Mouse (Mus musculus) erythroblast, embryonic 14.5 days (primary cell): ENCODE measurements around the gene Cttnbp2nl. TPM values are rescaled to one million over a fixed set of nuclear protein-coding genes. Genes with fewer than 3 reads are reported as not detected.

Source experiments
- H3K27me3 ChIP-seq: 2 replicates; pipeline ENCODE4 v1.6.1; 2012; ENCODE audit warnings: inconsistent platforms; ENCODE audit not compliant: control insufficient read depth
- H3K36me3 ChIP-seq: 2 replicates; pipeline ENCODE4 v1.6.1; 2012; ENCODE audit warnings: mild to moderate bottlenecking, inconsistent platforms; ENCODE audit not compliant: control insufficient read depth
- H3K4me1 ChIP-seq: 2 replicates; pipeline ENCODE4 v1.6.1; 2012; ENCODE audit warnings: inconsistent platforms; ENCODE audit not compliant: control insufficient read depth
- H3K4me3 ChIP-seq: replicated peaks from 2 replicates; pipeline ENCODE3; 2012; ENCODE audit warnings: moderate library complexity, mild to moderate bottlenecking, inconsistent platforms
- H3K9me3 ChIP-seq: 2 replicates; pipeline ENCODE4 v1.6.1; 2012; ENCODE audit warnings: low read length, inconsistent platforms, mixed read lengths; ENCODE audit not compliant: control insufficient read depth
- GATA1 ChIP-seq: IDR thresholded peaks from 2 replicates; pipeline ENCODE4 v1.6.1; 2012; ENCODE audit warnings: low read length, inconsistent platforms, mixed read lengths
- TAL1 ChIP-seq: IDR thresholded peaks from 3 replicates; pipeline ENCODE4 v1.6.1; 2012; ENCODE audit warnings: low read length, inconsistent platforms, mixed read lengths
- polyA plus RNA-seq: library from polyadenylated mRNA; stranded (reverse); fragments of >175 nt; gene quantifications from 2 replicates; pipeline ENCODE4 v1.2.3, GENCODE M21; 2012

Cttnbp2nl gene
- polyA plus RNA-seq, 1 experiment: 0.01 TPM

DNA sequence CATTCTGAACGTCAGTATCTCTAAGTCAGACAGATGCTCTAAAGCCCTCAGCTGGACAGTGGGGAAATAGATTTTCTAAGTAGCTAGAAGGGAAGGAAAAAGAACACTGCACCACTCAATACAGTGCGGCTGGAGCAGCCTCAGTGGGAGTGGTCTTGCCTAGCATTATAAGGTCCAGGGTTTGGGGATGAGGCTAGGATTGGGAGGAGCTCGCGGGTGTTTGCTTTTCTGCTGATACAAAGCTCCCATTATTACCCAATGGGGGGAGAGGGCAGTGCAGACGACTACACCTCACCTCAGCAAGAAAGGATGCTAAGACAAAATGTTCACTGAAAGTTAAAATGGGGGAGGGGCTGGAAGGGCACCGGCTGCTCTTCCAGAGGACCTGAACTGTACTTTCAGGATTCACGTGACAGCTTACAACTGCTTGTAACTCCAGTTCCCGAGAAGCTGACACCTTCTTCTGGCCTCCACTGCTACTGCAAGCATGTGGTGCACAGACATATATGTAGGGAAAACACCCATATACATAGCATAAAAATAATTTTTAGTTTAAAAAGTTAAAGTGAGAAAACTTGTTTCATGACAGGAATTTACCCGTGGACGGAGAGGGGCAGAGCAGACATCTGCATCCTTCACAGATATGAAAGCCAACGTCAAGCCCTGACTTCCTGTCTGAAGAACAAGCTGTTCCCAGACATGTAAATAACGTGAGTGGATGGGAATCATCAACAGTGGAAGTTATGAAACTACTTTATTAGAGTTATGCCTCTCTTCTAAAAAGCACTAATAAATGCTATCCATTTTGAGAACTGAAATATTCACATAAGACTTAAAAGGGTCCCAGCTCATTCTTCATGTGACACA is 32.9 kb downstream of the Cttnbp2nl start:
- Histone ChIP-seq H3K9me3 (no peaks in the 10 kb centered on the region), H3K27me3 (no peaks in the 10 kb centered on the region), H3K36me3 (no peaks in the 10 kb centered on the region), H3K4me3 (no peak overlapping the region), H3K4me1 (no peaks in the 10 kb centered on the region)
- no peak for TF ChIP-seq TAL1
- TF ChIP-seq GATA1: no peak

DNA sequence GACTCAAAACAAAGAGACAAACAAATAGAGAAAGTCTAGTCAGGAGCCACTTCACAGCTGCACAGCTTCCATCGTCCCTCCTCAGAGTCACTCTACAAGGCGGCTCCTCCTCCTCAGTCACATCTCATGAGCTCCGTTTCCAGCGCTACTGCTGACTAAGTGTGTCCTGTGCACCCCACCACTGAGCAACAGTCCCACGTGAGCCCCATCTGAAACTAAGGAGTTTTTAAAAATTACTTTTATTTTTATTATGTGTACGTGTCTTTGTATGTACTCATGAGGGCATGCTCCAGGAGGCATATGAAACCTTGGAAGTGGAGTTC is 34.2 kb downstream of the Cttnbp2nl start:
- Histone ChIP-seq H3K36me3 (no peaks in the 10 kb centered on the region), H3K4me1 (no peaks in the 10 kb centered on the region), H3K9me3 (no peaks in the 10 kb centered on the region), H3K4me3 (no peak overlapping the region), H3K27me3 (no peaks in the 10 kb centered on the region)
- TF ChIP-seq TAL1 (no peak), GATA1 (no peak)

DNA sequence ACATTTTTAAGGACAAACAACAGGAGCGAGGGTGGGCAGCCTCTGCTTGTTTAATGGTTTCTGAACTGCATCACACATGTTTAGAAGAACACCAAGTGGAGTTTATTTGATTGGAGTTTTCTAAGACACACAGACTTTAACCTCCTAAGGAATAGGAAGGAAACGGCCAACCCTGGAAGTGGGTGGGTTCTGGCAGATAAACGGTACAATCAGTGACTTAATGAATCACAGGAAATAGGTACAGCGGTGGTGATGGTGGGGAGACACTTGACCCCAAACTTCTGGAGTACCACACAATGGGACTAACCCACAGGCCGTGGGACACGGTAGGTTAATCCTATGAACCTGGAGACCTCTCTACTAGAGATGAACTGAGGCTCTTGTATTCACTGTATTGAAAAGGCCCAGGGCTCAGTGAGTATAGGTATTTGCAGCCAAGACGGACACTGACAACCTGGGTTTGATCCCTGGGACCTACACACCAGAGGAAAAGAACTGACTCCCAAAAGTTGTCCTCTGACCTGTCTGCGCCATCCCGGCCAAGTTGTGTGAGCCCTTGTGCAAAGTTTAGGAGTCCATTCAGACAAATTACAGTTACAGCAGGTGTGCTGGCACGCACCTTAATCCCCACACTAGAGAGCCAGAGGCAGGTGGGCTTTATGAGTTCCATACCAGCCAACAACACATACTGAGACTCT is 34.7 kb downstream of the Cttnbp2nl start:
- Histone ChIP-seq H3K4me3 (no peak overlapping the region), H3K4me1 (no peaks in the 10 kb centered on the region), H3K9me3 (no peaks in the 10 kb centered on the region), H3K27me3 (no peaks in the 10 kb centered on the region), H3K36me3 (no peaks in the 10 kb centered on the region)
- no peak for TF ChIP-seq TAL1
- no peak for TF ChIP-seq GATA1

DNA sequence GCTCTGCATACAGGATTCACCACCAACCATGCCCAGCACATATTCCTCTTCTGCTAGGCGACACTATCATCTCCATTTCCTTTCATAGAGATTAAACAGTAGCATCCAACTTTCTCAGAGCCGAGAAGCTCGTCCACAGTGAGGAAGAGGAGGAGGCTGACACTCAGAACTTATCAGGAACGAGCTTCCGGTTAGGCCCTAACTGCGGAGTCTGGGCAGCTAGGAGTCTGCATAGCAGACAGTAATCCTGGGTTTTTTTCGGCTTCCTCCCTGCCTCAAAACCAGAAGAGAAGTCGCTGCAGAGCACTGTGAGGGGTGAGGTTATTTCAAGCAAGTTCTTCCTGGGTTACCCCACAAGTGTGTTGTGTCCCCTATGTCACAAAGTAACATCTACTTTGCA is 35.6 kb downstream of the Cttnbp2nl start:
- no peaks in the 10 kb centered on the region for H3K27me3 ChIP-seq
- TF ChIP-seq TAL1 (no peak), GATA1 (no peak)
- H3K4me1 ChIP-seq: no peaks in the 10 kb centered on the region
- no peak overlapping the region for H3K4me3 ChIP-seq
- no peaks in the 10 kb centered on the region for H3K36me3 ChIP-seq
- H3K9me3 ChIP-seq: no peaks in the 10 kb centered on the region

DNA sequence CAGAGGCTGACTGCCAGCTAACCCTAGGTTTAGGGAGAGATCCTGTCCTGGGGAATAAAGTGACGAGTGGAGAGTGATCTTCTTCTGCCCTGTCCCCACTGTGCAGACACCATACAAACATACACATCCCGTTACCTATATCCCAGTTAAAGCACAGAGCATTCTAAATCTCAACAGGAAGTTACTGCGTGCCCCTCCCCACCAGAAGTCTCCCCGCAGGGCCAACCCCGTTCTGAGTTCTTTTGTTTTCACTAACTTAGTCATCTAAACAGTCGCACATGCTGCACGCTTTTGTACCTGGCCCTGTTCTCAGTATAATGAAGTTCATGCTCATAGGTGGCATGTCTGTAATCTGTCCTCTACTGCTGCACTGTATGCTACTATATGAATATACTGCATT is 36.7 kb downstream of the Cttnbp2nl start:
- Histone ChIP-seq H3K4me3 (no peak overlapping the region), H3K27me3 (no peaks in the 10 kb centered on the region), H3K4me1 (no peaks in the 10 kb centered on the region), H3K9me3 (no peaks in the 10 kb centered on the region), H3K36me3 (no peaks in the 10 kb centered on the region)
- no peak for TF ChIP-seq TAL1
- no peak for TF ChIP-seq GATA1

DNA sequence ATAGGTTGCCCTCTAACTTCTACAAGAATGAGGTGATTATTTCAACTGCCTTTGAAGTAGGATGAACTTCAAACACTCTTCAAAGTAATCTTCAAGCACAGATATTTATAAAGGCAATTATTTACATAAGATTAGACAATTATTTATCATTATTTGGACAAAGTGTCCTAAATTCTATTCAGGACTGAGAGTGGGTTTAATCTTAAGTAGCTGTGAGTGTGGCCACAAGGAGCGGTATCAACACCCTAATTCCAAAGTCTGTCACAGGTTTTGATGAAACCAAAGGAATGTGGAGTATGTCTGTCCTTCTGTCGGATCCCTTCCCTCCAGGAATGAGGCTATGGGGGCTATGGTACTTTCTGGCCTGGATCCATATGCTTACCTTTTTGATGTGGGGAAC is 38.0 kb downstream of the Cttnbp2nl start:
- Histone ChIP-seq H3K27me3 (no peaks in the 10 kb centered on the region), H3K36me3 (no peaks in the 10 kb centered on the region)
- no peak for TF ChIP-seq TAL1
- no peak for TF ChIP-seq GATA1

DNA sequence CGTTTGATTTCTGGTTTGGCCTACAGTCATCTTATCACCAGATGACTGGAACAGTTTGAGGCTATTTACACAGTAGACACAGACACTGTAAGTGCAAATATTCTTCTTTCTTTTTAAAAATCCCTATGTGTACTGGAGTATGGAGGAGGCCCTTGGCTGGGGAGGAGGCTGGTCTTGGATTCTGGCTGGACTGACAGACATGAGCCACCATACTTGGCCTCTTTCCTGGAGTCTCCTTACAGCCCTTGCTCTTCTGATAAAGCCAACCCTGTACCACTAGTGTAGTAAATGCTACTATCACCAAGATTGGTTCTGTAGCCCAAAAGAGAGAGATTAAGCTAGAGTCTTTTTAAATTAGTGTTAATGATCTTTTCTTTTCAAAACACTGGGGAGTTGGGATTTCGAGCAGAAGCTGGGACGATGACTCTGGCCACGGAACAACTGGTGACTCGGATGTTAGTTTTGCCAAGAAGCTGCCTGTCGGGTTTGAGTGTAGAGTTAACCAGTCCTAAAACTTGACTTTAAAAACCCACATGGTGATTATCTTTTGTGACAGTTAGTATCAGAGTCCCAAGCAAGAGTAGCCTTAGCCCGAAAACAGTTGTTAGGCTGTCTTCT is 40.1 kb downstream of the Cttnbp2nl start:
- Histone ChIP-seq H3K36me3 (no peaks in the 10 kb centered on the region), H3K4me1 (no peaks in the 10 kb centered on the region), H3K4me3 (no peak overlapping the region), H3K9me3 (no peaks in the 10 kb centered on the region), H3K27me3 (no peaks in the 10 kb centered on the region)
- no peak for TF ChIP-seq GATA1
- no peak for TF ChIP-seq TAL1

More for the DNA sequence above, 38.0 kb downstream of the Cttnbp2nl start:
- Histone ChIP-seq H3K9me3 (no peaks in the 10 kb centered on the region), H3K4me1 (no peaks in the 10 kb centered on the region), H3K4me3 (no peak overlapping the region)

DNA sequence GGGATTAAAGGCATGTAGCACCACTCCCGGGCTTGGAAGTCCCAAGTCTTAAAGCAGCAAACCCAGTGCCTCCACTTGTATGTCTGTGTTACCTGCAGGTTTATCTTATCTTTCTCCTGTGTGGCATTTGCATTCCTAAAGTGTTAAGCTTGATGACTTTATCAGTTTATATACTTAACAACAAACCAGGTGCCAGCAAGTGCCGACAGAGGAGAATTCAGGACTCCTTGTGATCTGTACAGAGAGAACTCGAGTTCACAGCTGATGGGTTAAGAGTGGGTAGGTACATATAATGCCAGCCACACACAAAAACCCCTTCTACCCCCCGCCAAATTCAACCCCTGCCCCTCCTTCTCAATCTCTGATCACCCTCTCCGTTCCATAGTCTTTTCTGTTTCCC is 41.1 kb downstream of the Cttnbp2nl start:
- Histone ChIP-seq H3K4me1 (no peaks in the 10 kb centered on the region), H3K36me3 (no peaks in the 10 kb centered on the region)
- TF ChIP-seq GATA1 (no peak), TAL1 (no peak)

DNA sequence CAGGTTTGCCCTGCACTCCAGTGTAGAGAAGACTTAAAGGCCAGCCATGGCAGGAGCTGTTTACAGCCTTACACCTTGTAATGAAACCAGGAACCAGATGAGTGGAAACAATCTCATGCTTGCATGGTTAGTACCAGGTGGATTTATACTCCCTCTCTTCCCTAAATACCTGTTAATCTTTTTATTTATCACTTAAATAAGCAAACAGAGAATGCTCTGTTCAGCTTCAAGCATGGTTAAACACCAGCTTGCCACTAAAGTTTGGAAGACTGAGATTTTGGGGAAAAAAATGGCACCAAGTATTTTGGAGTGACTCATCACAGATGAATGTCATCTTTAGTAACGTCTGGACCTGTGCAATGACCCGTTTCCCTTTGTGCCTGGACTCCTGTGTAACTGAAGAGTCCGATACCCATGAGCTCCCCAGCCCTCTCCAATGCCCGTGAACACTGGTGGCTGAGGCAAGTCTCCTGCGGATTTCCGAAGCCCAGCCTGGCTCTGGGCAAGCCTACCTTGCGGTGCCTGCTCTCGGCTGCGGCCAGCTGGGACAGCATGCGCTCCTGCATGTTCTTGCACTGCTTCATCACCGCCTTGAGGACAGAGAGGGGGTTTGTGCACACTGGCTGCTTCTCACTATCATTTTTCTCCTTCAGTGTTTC is 42.1 kb downstream of the Cttnbp2nl start:
- Histone ChIP-seq H3K27me3 (no peaks in the 10 kb centered on the region), H3K9me3 (no peaks in the 10 kb centered on the region), H3K4me1 (no peaks in the 10 kb centered on the region), H3K36me3 (no peaks in the 10 kb centered on the region), H3K4me3 (no peak overlapping the region)
- no peak for TF ChIP-seq TAL1
- TF ChIP-seq GATA1: no peak

More for the DNA sequence above, 41.1 kb downstream of the Cttnbp2nl start:
- Histone ChIP-seq H3K27me3 (no peaks in the 10 kb centered on the region), H3K4me3 (no peak overlapping the region), H3K9me3 (no peaks in the 10 kb centered on the region)
